ENCODE assay signal across 37 mouse cellular contexts in the genomic region with DNA sequence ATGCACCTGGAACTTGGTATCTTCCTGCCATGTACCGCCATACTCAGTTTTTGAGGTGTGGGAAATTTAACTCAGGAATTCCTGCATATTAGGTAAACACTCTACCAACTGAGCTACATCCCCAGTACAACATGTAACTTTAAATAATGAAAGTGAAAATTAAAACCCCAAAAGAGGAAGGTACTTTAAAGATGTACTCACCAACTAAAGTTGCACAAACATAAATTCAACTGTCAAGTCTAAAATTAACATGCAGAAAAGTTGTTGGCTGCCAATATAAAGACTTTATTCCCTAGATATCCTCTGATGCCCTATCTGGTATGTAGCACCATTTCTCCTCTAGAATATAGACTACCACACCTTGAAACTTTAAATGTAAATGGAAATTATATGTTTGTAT. TPM values are rescaled to one million over a fixed set of nuclear protein-coding genes. Genes with fewer than 3 reads are reported as not detected.
A peak's percentile ranks its signal among the peaks of the same experiment; 100 is the strongest.
DNase-seq lines count a peak whose midpoint lies in the region; ATAC-seq and TF ChIP-seq lines count a peak whose summit lies in the region.
"Had no signal": no experiment of that assay in that cellular context is flagged by ENCODE, and none has a peak within 500 bp of the region (broad histone marks: within the 10 kb centered on the region; RNA-seq: fewer than 3 reads in every experiment).

No protein-coding gene starts in this region.

- TF ChIP-seq EP300 in liver, postnatal 0 days (IDR thresholded peaks at IDR 0.05; ENCODE audit: low read depth): no peak

- no peak overlapping the region for H3K4me3 ChIP-seq in liver, postnatal 0 days (ENCODE audit: low read depth, low read length)
- H3K4me3 ChIP-seq: embryonic facial prominence, embryonic 12.5 days; hindbrain, embryonic 12.5 days; intestine, embryonic 15.5 days; liver, embryonic 13.5 days; myocyte; neural tube, embryonic 12.5 days had no signal

- H3K4me2 ChIP-seq in liver, postnatal 0 days (ENCODE audit: low read depth, low read length): peak overlapping the region; percentile 39
- H3K4me2 ChIP-seq: embryonic facial prominence, embryonic 12.5 days; hindbrain, embryonic 12.5 days; intestine, embryonic 15.5 days; liver, embryonic 13.5 days; lung, embryonic 14.5 days; midbrain, embryonic 11.5 days; neural tube, embryonic 12.5 days had no signal

- no peak for ATAC-seq in liver, postnatal 0 days
- peak; percentile 67 to 68; a peak in 3 of 4 replicates for ATAC-seq in hematopoietic stem cell, adult 5-6 weeks (replicated peaks in 1 of 2; ENCODE audit: insufficient read depth in 1 of 2, low FRiP score in 2 of 2, low TSS enrichment in 1 of 2, low read depth in 1 of 2, poor library complexity in 2 of 2, severe bottlenecking in 2 of 2)
- peak; percentile 73 for ATAC-seq in monocyte, adult 5-6 weeks (replicated peaks; ENCODE audit: insufficient number of reproducible peaks, low FRiP score, low TSS enrichment, poor library complexity, severe bottlenecking)
- ATAC-seq: forebrain, embryonic 14.5 days; hindbrain, postnatal 0 days; intestine, embryonic 15.5 days; midbrain, embryonic 16.5 days; Patski had no signal

- no peaks in the 10 kb centered on the region for H3K36me3 ChIP-seq in liver, postnatal 0 days (replicated peaks; ENCODE audit: insufficient read depth, low read length)
- H3K36me3 ChIP-seq: hindbrain, embryonic 12.5 days; intestine, embryonic 15.5 days; liver, embryonic 13.5 days; neural tube, embryonic 12.5 days had no signal

- no peaks in the 10 kb centered on the region for H3K27me3 ChIP-seq in liver, postnatal 0 days (ENCODE audit: insufficient read depth, low read length)
- H3K27me3 ChIP-seq: CH12.LX; embryonic facial prominence, embryonic 12.5 days; hindbrain, embryonic 12.5 days; intestine, embryonic 15.5 days; liver, embryonic 13.5 days; neural tube, embryonic 12.5 days; Patski had no signal

- WGBS in liver, postnatal 0 days (ENCODE audit: insufficient replicate concordance): 67% methylated on average over 1 of the region's 1 CpGs

- H3K4me1 ChIP-seq in liver, postnatal 0 days (ENCODE audit: insufficient read depth): peaks cover 8% of the 10 kb centered on the region
- H3K4me1 ChIP-seq: hindbrain, embryonic 12.5 days; neural tube, embryonic 12.5 days had no signal

- DNase-seq in liver, postnatal 0 days: no peak
- DNase-seq in liver: no peak
- peak; percentile 7 to 13 for DNase-seq in B cell, adult 2 months
- no peak for DNase-seq in cerebellum, postnatal 36 days
- no peak for DNase-seq in urinary bladder, postnatal 4 days (ENCODE audit: low spot score in 2 of 2)
- DNase-seq in adrenal gland, adult 18-20 months (ENCODE audit: low spot score in 2 of 2): no peak
- DNase-seq: adrenal gland, postnatal 14 days; cerebellum, adult 11 months; cerebellum, adult 9-11 months; heart, postnatal 14 days; kidney, adult 2 months; kidney, postnatal 4 days; left cerebral cortex, postnatal 4 days; liver, embryonic 13.5 days; lung, embryonic 14.5 days; right cerebral cortex, postnatal 14 days; thymus, adult 18-20 months; thymus, postnatal 36 days had no signal

- no peaks in the 10 kb centered on the region for H3K9me3 ChIP-seq in liver, postnatal 0 days (ENCODE audit: low read length)
- H3K9me3 ChIP-seq: embryonic facial prominence, embryonic 12.5 days; hindbrain, embryonic 12.5 days; intestine, embryonic 15.5 days; liver, embryonic 13.5 days; neural tube, embryonic 12.5 days had no signal

- H3K27ac ChIP-seq in liver, postnatal 0 days (ENCODE audit: low read depth): no peak overlapping the region
- H3K27ac ChIP-seq: embryonic facial prominence, embryonic 12.5 days; hindbrain, embryonic 12.5 days; hindbrain, postnatal 0 days; intestine, embryonic 15.5 days; liver, embryonic 13.5 days; neural tube, embryonic 12.5 days; stomach, postnatal 0 days had no signal

- no peak overlapping the region for H3K9ac ChIP-seq in liver, postnatal 0 days (replicated peaks)
- H3K9ac ChIP-seq: embryonic facial prominence, embryonic 12.5 days; hindbrain, embryonic 12.5 days; intestine, embryonic 15.5 days; liver, embryonic 13.5 days; lung, embryonic 14.5 days; neural tube, embryonic 12.5 days had no signal

- TF ChIP-seq CTCF in liver, postnatal 0 days (IDR thresholded peaks at IDR 0.05; ENCODE audit: low read depth): no peak

RNA-seq across cellular contexts. Expression of a gene that starts 7.2 kb away (rescaled TPM):
- polyA plus RNA-seq in liver, postnatal 0 days (2015; fragmentation: Nextera tagmentation; extraction: Ambion mirVana): not detected in 2 replicates
- total RNA-seq in hematopoietic stem cell, adult 5-6 weeks (2017): 1.7 TPM in 1 of 2 replicates, not detected in the other
- total RNA-seq in monocyte, adult 5-6 weeks (2017): not detected in 3 replicates
- 1 to 10 TPM; 1.7 to 3.2 TPM for total RNA-seq in adrenal gland, adult 18-20 months (2021)
- total RNA-seq: adrenal gland, postnatal 14 days; CH12.LX; ES-E14; hindbrain, postnatal 0 days had no signal
- polyA plus RNA-seq: C2C12; embryonic facial prominence, embryonic 12.5 days; forebrain, embryonic 14.5 days; heart, embryonic 14.5 days; hindbrain, embryonic 12.5 days; intestine, embryonic 15.5 days; kidney, adult 2 months; limb, embryonic 14.5 days; liver, embryonic 13.5 days; lung, embryonic 14.5 days; midbrain, embryonic 16.5 days; myocyte; neural tube, embryonic 12.5 days; Patski; small intestine, adult 2 months; stomach, postnatal 0 days had no signal

RNA-seq across cellular contexts. Expression of a gene that starts 7.6 kb away (rescaled TPM):
- 7.7 and 8.1 TPM in 2 replicates for polyA plus RNA-seq in liver, postnatal 0 days (2015; fragmentation: Nextera tagmentation; extraction: Ambion mirVana)
- 24.9 and 59.6 TPM in 2 replicates for total RNA-seq in hematopoietic stem cell, adult 5-6 weeks (2017)
- 26.9 to 70.4 TPM (median 29.2 TPM) in 3 replicates for total RNA-seq in monocyte, adult 5-6 weeks (2017)
- 10 to 100 TPM; 58.9 to 62.1 TPM for total RNA-seq in adrenal gland, adult 18-20 months (2021)

RNA-seq across cellular contexts. Expression of a gene that starts 54.5 kb away (rescaled TPM):
- 49.2 and 53.0 TPM in 2 replicates for polyA plus RNA-seq in liver, postnatal 0 days (2015; fragmentation: Nextera tagmentation; extraction: Ambion mirVana)
- total RNA-seq in hematopoietic stem cell, adult 5-6 weeks (2017): 29.1 and 78.4 TPM in 2 replicates
- total RNA-seq in monocyte, adult 5-6 weeks (2017): 6.6 to 11.6 TPM (median 11.3 TPM) in 3 replicates
- total RNA-seq in adrenal gland, adult 18-20 months (2021): 10 to 100 TPM; 18.3 to 19.4 TPM

Comparison
In these comparisons a context has a peak if more than half of its experiments do, and no peak if none do; other contexts are left out.
1. DNase-seq: peak in B cell, adult 2 months (2 of 2); none in liver, postnatal 0 days (single experiment), liver (single experiment), cerebellum, postnatal 36 days (0 of 2), urinary bladder, postnatal 4 days (0 of 2) and adrenal gland, adult 18-20 months (0 of 2).